Mouse (Mus musculus): ENCODE results near the gene Mapk3.

GRCm38 (mm10) chr7:126794271-126794605 lies 34.8 kb downstream of the Mapk3 start:
- no peak for TF ChIP-seq CTCF (IDR thresholded peaks at IDR 0.05; ENCODE audit: control insufficient read depth, insufficient read depth, insufficient replicate concordance, low read depth, low read length)
- TF ChIP-seq POLR2A (IDR thresholded peaks at IDR 0.05; ENCODE audit: control insufficient read depth, low read depth, low read length): no peak

Data from testis, adult 2 months (tissue).